Mouse (Mus musculus): ENCODE measurements at regions not wholly inside any gene's neighbourhood (a gene's known extent, or its start where the extent isn't known, plus 50 kb on each side); places are given as distances from the start of the nearest gene placed in this dataset.

DNA sequence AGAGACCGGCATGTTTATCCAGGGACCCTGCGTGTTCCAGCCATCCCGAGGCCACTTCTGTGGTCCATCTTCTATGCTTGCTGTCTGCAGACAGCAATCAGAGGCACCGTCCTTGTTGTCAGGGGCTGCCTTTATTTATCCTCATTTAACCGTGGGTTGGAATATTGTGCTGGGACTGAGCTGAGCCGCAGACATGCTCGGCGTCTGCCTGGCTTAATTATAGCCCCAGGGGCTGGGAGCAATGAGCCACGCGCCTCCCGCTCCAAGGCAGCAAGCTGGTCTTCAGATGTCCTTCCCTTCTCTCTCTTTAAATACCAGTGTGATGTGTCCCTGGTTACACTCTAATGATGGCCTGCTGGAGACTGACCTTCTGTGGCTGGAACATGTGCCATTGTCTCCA, 58.2 kb upstream of the Dlk1 start:
- TF ChIP-seq CTCF (IDR thresholded peaks at IDR 0.05; ENCODE audit: low read depth) (no peak), EP300 (IDR thresholded peaks at IDR 0.05; ENCODE audit: low read depth) (no peak)
- H3K36me3 ChIP-seq (replicated peaks; ENCODE audit: control insufficient read depth, insufficient read depth, low read depth): no peaks in the 10 kb centered on the region
- WGBS (ENCODE audit: insufficient replicate concordance): 78% methylated on average over 11 of the region's 11 CpGs
- H3K4me2 ChIP-seq (ENCODE audit: low read depth): no peak overlapping the region
- H3K9ac ChIP-seq (replicated peaks): no peak overlapping the region
- H3K9me3 ChIP-seq (ENCODE audit: control insufficient read depth, low read length): no peaks in the 10 kb centered on the region
- H3K4me1 ChIP-seq (replicated peaks; ENCODE audit: control insufficient read depth in 2 of 2, insufficient read depth in 2 of 2, low read length in 1 of 2): peaks cover 0 to 8% of the 10 kb centered on the region in 2 experiments; a peak in 2 of 4 replicates
- H3K27ac ChIP-seq: no peak overlapping the region
- no peak overlapping the region for H3K4me3 ChIP-seq (ENCODE audit: insufficient read depth in 1 of 2, low read depth in 2 of 2, low read length in 2 of 2)
- DNase-seq (ENCODE audit: low read depth in 3 of 3, low spot score in 3 of 3) (no peak), ATAC-seq (ENCODE audit: insufficient read depth) (no peak)
- no peaks in the 10 kb centered on the region for H3K27me3 ChIP-seq (ENCODE audit: control insufficient read depth, insufficient read depth, low read length)

DNA sequence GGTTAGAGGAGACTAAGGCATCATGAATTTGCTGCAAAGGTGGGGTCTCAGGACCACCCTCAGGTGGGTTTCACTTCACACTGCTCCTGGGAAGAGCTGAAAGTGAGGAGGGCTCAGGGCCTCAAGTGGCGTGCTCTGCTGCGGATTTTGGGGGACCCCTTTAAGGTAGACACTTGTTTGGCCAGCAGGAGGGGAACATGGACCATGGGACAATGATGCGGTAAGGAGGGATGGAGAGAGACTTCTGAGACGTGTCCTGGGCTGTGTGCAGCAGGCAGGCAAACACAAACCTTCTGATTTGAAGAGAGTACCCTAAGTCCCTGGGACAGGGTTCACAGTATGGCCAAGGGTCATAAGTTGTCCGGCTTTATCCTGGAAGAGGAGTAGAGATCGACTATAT, 56.0 kb upstream of the Dlk1 start:
- no peak for TF ChIP-seq EP300 (IDR thresholded peaks at IDR 0.05; ENCODE audit: low read depth)
- no peak for TF ChIP-seq CTCF (IDR thresholded peaks at IDR 0.05; ENCODE audit: low read depth)
- H3K4me3 ChIP-seq (ENCODE audit: insufficient read depth in 1 of 2, low read depth in 2 of 2, low read length in 2 of 2): no peak overlapping the region
- DNase-seq (ENCODE audit: low read depth in 3 of 3, low spot score in 3 of 3) (no peak), ATAC-seq (ENCODE audit: insufficient read depth) (no peak)
- H3K27ac ChIP-seq: no peak overlapping the region
- H3K9me3 ChIP-seq (ENCODE audit: control insufficient read depth, low read length): no peaks in the 10 kb centered on the region
- no peak overlapping the region for H3K9ac ChIP-seq (replicated peaks)
- 61% methylated on average over 6 of the region's 6 CpGs for WGBS (ENCODE audit: insufficient replicate concordance)
- no peak overlapping the region for H3K4me2 ChIP-seq (ENCODE audit: low read depth)
- H3K27me3 ChIP-seq (ENCODE audit: control insufficient read depth, insufficient read depth, low read length): no peaks in the 10 kb centered on the region
- H3K4me1 ChIP-seq (replicated peaks; ENCODE audit: control insufficient read depth in 2 of 2, insufficient read depth in 2 of 2, low read length in 1 of 2): peaks cover 0 to 12% of the 10 kb centered on the region in 2 experiments; a peak in 2 of 4 replicates
- H3K36me3 ChIP-seq (replicated peaks; ENCODE audit: control insufficient read depth, insufficient read depth, low read depth): no peaks in the 10 kb centered on the region

DNA sequence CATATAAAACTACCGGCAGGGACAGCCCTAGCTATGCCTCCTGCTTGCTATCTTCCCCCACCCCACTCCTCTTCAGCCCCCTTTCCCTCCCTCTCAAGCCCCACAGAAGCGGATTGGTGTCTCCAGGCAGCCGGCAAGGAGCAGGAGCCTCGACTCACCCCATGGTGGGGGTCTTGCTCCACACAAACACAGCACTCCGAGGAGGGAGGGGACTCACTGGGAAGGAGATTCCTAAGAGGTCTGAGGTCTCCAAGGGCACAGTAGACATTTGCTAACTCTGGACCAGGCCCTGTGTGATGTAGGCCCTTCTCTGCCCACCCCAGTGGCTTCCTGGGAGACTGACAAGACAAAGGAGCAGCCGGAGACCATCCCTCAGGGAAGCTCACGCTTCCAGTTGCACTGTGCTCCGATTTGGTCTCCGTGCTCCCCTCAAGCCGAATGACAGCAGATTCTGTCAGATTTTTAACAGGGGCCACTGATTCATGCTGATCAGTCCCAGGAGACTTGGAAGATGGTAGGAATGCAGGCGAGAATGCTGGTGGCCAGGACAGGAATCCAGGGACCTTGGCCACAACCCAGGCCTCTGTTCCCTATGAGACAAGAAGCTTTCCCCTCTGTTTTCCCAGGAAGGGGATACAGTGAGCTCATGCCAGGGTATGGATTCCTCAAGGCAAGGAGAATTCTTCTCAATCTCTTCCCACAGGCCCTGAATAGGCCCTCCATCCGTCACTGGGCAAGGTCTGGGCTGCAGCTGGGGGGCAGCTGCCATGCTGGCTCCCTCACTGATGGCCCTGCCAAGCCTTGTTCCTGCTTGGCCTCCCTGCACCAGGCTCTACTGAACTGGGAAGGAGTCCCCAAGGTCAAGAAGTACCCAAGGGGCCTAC, 55.2 kb upstream of the Dlk1 start:
- Histone ChIP-seq H3K4me3 (ENCODE audit: insufficient read depth in 1 of 2, low read depth in 2 of 2, low read length in 2 of 2) (no peak overlapping the region), H3K27ac (no peak overlapping the region), H3K4me2 (ENCODE audit: low read depth) (no peak overlapping the region), H3K9ac (replicated peaks) (no peak overlapping the region), H3K9me3 (ENCODE audit: control insufficient read depth, low read length) (no peaks in the 10 kb centered on the region), H3K27me3 (ENCODE audit: control insufficient read depth, insufficient read depth, low read length) (no peaks in the 10 kb centered on the region), H3K36me3 (replicated peaks; ENCODE audit: control insufficient read depth, insufficient read depth, low read depth) (no peaks in the 10 kb centered on the region), H3K4me1 (replicated peaks; ENCODE audit: control insufficient read depth in 2 of 2, insufficient read depth in 2 of 2, low read length in 1 of 2) (peaks cover under 1 to 17% of the 10 kb centered on the region in 2 experiments; a peak in 3 of 4 replicates)
- no peak for TF ChIP-seq EP300 (IDR thresholded peaks at IDR 0.05; ENCODE audit: low read depth)
- 62% methylated on average over 12 of the region's 12 CpGs for WGBS (ENCODE audit: insufficient replicate concordance)
- ATAC-seq (ENCODE audit: insufficient read depth): no peak
- no peak for DNase-seq (ENCODE audit: low read depth in 3 of 3, low spot score in 3 of 3)

DNA sequence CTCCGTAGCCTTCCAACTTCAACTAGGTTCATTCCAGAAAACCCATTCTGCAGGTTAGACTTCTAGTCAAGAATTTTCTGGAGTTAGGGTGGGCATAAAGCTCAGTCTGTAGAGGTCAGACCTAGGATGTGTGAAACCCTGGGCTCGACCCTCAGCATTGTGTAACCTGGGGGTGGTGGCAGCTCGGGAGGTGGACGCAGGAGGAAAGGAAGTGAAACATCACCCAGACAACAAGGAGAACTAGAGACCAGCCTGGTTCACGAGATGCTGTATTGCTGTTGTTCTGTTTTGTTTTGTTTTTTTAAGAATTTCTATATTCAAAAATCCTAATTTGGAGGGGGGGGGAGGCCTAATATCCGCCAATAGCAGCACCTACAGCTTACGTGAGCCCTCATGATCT, 54.1 kb upstream of the Dlk1 start:
- no peak overlapping the region for H3K4me3 ChIP-seq (ENCODE audit: insufficient read depth in 1 of 2, low read depth in 2 of 2, low read length in 2 of 2)
- no peaks in the 10 kb centered on the region for H3K36me3 ChIP-seq (replicated peaks; ENCODE audit: control insufficient read depth, insufficient read depth, low read depth)
- H3K9me3 ChIP-seq (ENCODE audit: control insufficient read depth, low read length): no peaks in the 10 kb centered on the region
- H3K4me1 ChIP-seq (replicated peaks; ENCODE audit: control insufficient read depth in 2 of 2, insufficient read depth in 2 of 2, low read length in 1 of 2): peaks cover 3 to 21% of the 10 kb centered on the region in 2 experiments; a peak in 3 of 4 replicates
- TF ChIP-seq CTCF (IDR thresholded peaks at IDR 0.05; ENCODE audit: low read depth) (no peak), EP300 (IDR thresholded peaks at IDR 0.05; ENCODE audit: low read depth) (no peak)
- H3K4me2 ChIP-seq (ENCODE audit: low read depth): no peak overlapping the region
- no peak overlapping the region for H3K27ac ChIP-seq
- no peaks in the 10 kb centered on the region for H3K27me3 ChIP-seq (ENCODE audit: control insufficient read depth, insufficient read depth, low read length)
- DNase-seq (ENCODE audit: low read depth in 3 of 3, low spot score in 3 of 3) (no peak), ATAC-seq (ENCODE audit: insufficient read depth) (no peak)
- no peak overlapping the region for H3K9ac ChIP-seq (replicated peaks)
- WGBS (ENCODE audit: insufficient replicate concordance): 49% methylated on average over 7 of the region's 7 CpGs

DNA sequence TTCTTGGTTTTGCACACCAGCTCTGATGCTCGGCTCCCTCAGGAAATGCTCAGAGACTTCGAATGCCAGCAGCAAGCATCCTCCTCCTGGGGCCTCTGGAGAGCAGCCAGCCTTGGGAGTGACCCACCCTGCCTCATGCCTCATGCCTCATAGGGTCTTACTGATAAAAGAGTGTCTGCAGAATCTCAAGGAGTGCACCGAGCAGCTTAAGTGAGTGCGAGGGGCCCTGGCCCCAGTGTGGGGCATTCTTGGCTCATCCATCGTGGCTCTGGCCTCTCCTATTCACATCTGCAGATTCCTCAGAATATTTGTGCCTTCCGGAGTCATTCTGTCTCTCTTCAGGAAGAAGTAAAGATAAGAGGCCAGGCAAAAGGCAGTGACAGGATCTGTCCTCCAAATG, 53.7 kb upstream of the Dlk1 start:
- Histone ChIP-seq H3K36me3 (replicated peaks; ENCODE audit: control insufficient read depth, insufficient read depth, low read depth) (no peaks in the 10 kb centered on the region), H3K4me2 (ENCODE audit: low read depth) (no peak overlapping the region), H3K9me3 (ENCODE audit: control insufficient read depth, low read length) (no peaks in the 10 kb centered on the region), H3K4me3 (ENCODE audit: insufficient read depth in 1 of 2, low read depth in 2 of 2, low read length in 2 of 2) (no peak overlapping the region), H3K27me3 (ENCODE audit: control insufficient read depth, insufficient read depth, low read length) (no peaks in the 10 kb centered on the region), H3K9ac (replicated peaks) (no peak overlapping the region), H3K27ac (no peak overlapping the region), H3K4me1 (replicated peaks; ENCODE audit: control insufficient read depth in 2 of 2, insufficient read depth in 2 of 2, low read length in 1 of 2) (peaks cover 3 to 21% of the 10 kb centered on the region in 2 experiments; a peak in 3 of 4 replicates)
- DNase-seq (ENCODE audit: low read depth in 3 of 3, low spot score in 3 of 3) (no peak), ATAC-seq (ENCODE audit: insufficient read depth) (0 out of 2 replicates have a peak, but pooled peaks have one; percentile 34)
- no peak for TF ChIP-seq EP300 (IDR thresholded peaks at IDR 0.05; ENCODE audit: low read depth)
- no peak for TF ChIP-seq CTCF (IDR thresholded peaks at IDR 0.05; ENCODE audit: low read depth)
- 15% methylated on average over 6 of the region's 6 CpGs for WGBS (ENCODE audit: insufficient replicate concordance)

Data from liver, embryonic 14.5 days (tissue).